9 mouse cellular contexts compared by ENCODE assay signal in genomic region chr17:36167306-36168038, GRCm38 (mm10). TPM values are rescaled to one million over a fixed set of nuclear protein-coding genes. Genes with fewer than 3 reads are reported as not detected.
DNase-seq lines count a peak whose midpoint lies in the region; ATAC-seq and TF ChIP-seq lines count a peak whose summit lies in the region.
"Had no signal": no experiment of that assay in that cellular context is flagged by ENCODE, and none has a peak within 500 bp of the region (broad histone marks: within the 10 kb centered on the region; RNA-seq: fewer than 3 reads in every experiment).

No protein-coding gene starts in this region.

- DNase-seq in gastrocnemius, adult 2 months: no peak
- no peak for DNase-seq in gastrocnemius, postnatal 25 days
- no peak for DNase-seq in embryonic facial prominence, embryonic 11.5 days (ENCODE audit: low spot score)
- peak; percentile 85 for DNase-seq in induced T-regulatory cell, adult 2 months (ENCODE audit: low read depth)
- peak; percentile 40 for DNase-seq in thymus, postnatal 25 days
- DNase-seq in MN1 (ENCODE audit: low spot score): no peak
- DNase-seq in layer of hippocampus, postnatal 10 days (ENCODE audit: low spot score in 2 of 2): no peak

- H3K4me3 ChIP-seq in gastrocnemius, adult 2 months: peak overlapping the region; percentile 71
- peak overlapping the region; percentile 15; the same call in 1 of the 2 replicates for H3K4me3 ChIP-seq in embryonic facial prominence, embryonic 11.5 days (ENCODE audit: low read depth, low read length)

- under 1% methylated on average over 47 of the region's 51 CpGs for WGBS in embryonic facial prominence, embryonic 11.5 days

- no peak for TF ChIP-seq CTCF in gastrocnemius, adult 2 months (IDR thresholded peaks at IDR 0.05)

- peak overlapping the region; percentile 27; the same call in 1 of the 2 replicates for H3K4me2 ChIP-seq in embryonic facial prominence, embryonic 11.5 days (ENCODE audit: low read depth, low read length)

- H3K4me1 ChIP-seq in embryonic facial prominence, embryonic 11.5 days (ENCODE audit: control insufficient read depth, insufficient read depth, low read length): no peaks in the 10 kb centered on the region

- no peaks in the 10 kb centered on the region for H3K36me3 ChIP-seq in embryonic facial prominence, embryonic 11.5 days (replicated peaks; ENCODE audit: control insufficient read depth, insufficient read depth, low read depth, low read length)

- no peak overlapping the region for H3K27ac ChIP-seq in gastrocnemius, adult 2 months
- H3K27ac ChIP-seq in embryonic facial prominence, embryonic 11.5 days (replicated peaks; ENCODE audit: low read depth, low read length): no peak overlapping the region

- intact Hi-C loops in gastrocnemius, adult 2 months (cut with DNase I): no loop called here

- no peak overlapping the region for H3K9ac ChIP-seq in embryonic facial prominence, embryonic 11.5 days (replicated peaks; ENCODE audit: low read length)

- ATAC-seq in embryonic facial prominence, embryonic 11.5 days (replicated peaks; ENCODE audit: insufficient number of reproducible peaks, low FRiP score, low TSS enrichment, low read depth): no peak
- peak; percentile 62; the same call in 1 of the 2 replicates for ATAC-seq in megakaryocyte-erythroid progenitor cell, adult 5-6 weeks (replicated peaks; ENCODE audit: low FRiP score, low TSS enrichment, poor library complexity, severe bottlenecking)

- no peaks in the 10 kb centered on the region for H3K9me3 ChIP-seq in embryonic facial prominence, embryonic 11.5 days (replicated peaks; ENCODE audit: control insufficient read depth, low read length)

- peaks cover 49% of the 10 kb centered on the region for H3K27me3 ChIP-seq in embryonic facial prominence, embryonic 11.5 days (ENCODE audit: control insufficient read depth, insufficient read depth, low read length)

RNA-seq across cellular contexts. Expression of gene Gm8909, which starts 0.9 kb away (rescaled TPM):
- not detected for total RNA-seq in gastrocnemius, adult 2 months (2021)
- total RNA-seq in gastrocnemius, postnatal 25 days (2021): not detected
- not detected in 2 replicates for polyA plus RNA-seq in embryonic facial prominence, embryonic 11.5 days (2014; fragmentation: Nextera tagmentation; extraction: Ambion mirVana)
- not detected in 2 replicates for total RNA-seq in megakaryocyte-erythroid progenitor cell, adult 5-6 weeks (2014; fragmentation: Nextera tagmentation)
- not detected in 2 replicates for total RNA-seq in megakaryocyte-erythroid progenitor cell, adult 5-6 weeks (2017)
- not detected for total RNA-seq in layer of hippocampus, postnatal 10 days (2021)
- total RNA-seq: hematopoietic stem cell, adult 5-6 weeks had no signal

RNA-seq across cellular contexts. Expression of gene H2-T3, which starts 22.6 kb away (rescaled TPM):
- not detected for total RNA-seq in gastrocnemius, adult 2 months (2021)
- total RNA-seq in gastrocnemius, postnatal 25 days (2021): not detected
- not detected in 2 replicates for polyA plus RNA-seq in embryonic facial prominence, embryonic 11.5 days (2014; fragmentation: Nextera tagmentation; extraction: Ambion mirVana)
- total RNA-seq in megakaryocyte-erythroid progenitor cell, adult 5-6 weeks (2014; fragmentation: Nextera tagmentation): not detected in 2 replicates
- total RNA-seq in megakaryocyte-erythroid progenitor cell, adult 5-6 weeks (2017): not detected in 2 replicates
- not detected for total RNA-seq in layer of hippocampus, postnatal 10 days (2021)

RNA-seq across cellular contexts. Expression of gene Gm7030, which starts 38.2 kb away (rescaled TPM):
- not detected for total RNA-seq in gastrocnemius, adult 2 months (2021)
- not detected for total RNA-seq in gastrocnemius, postnatal 25 days (2021)
- polyA plus RNA-seq in embryonic facial prominence, embryonic 11.5 days (2014; fragmentation: Nextera tagmentation; extraction: Ambion mirVana): not detected in 2 replicates
- total RNA-seq in megakaryocyte-erythroid progenitor cell, adult 5-6 weeks (2014; fragmentation: Nextera tagmentation): not detected in 2 replicates
- not detected in 2 replicates for total RNA-seq in megakaryocyte-erythroid progenitor cell, adult 5-6 weeks (2017)
- not detected for total RNA-seq in layer of hippocampus, postnatal 10 days (2021)
- total RNA-seq: hematopoietic stem cell, adult 5-6 weeks had no signal

RNA-seq across cellular contexts. Expression of gene Gm19684, which starts 46.0 kb away (rescaled TPM):
- total RNA-seq in gastrocnemius, adult 2 months (2021): not detected
- not detected for total RNA-seq in gastrocnemius, postnatal 25 days (2021)
- polyA plus RNA-seq in embryonic facial prominence, embryonic 11.5 days (2014; fragmentation: Nextera tagmentation; extraction: Ambion mirVana): not detected in 2 replicates
- total RNA-seq in megakaryocyte-erythroid progenitor cell, adult 5-6 weeks (2014; fragmentation: Nextera tagmentation): 0.22 and 1.5 TPM in 2 replicates
- 0.38 TPM in 1 of 2 replicates, not detected in the other for total RNA-seq in megakaryocyte-erythroid progenitor cell, adult 5-6 weeks (2017)
- total RNA-seq in layer of hippocampus, postnatal 10 days (2021): not detected
- total RNA-seq: hematopoietic stem cell, adult 5-6 weeks had no signal

Comparison
In these comparisons a context has a peak if more than half of its experiments do, and no peak if none do; other contexts are left out.
1. DNase-seq: peak in induced T-regulatory cell, adult 2 months (single experiment) and thymus, postnatal 25 days (single experiment); none in gastrocnemius, adult 2 months (single experiment), gastrocnemius, postnatal 25 days (single experiment), embryonic facial prominence, embryonic 11.5 days (single experiment), MN1 (single experiment) and layer of hippocampus, postnatal 10 days (0 of 2).